Mouse (Mus musculus) ovary, postnatal 10 days (tissue): ENCODE measurements around the gene Rnf157.

Source experiments
- DNase-seq: peaks from one replicate; pipeline ENCODE4 v3.0.0; 2022; ENCODE audit warnings: low spot score

The Rnf157 gene

DNA sequence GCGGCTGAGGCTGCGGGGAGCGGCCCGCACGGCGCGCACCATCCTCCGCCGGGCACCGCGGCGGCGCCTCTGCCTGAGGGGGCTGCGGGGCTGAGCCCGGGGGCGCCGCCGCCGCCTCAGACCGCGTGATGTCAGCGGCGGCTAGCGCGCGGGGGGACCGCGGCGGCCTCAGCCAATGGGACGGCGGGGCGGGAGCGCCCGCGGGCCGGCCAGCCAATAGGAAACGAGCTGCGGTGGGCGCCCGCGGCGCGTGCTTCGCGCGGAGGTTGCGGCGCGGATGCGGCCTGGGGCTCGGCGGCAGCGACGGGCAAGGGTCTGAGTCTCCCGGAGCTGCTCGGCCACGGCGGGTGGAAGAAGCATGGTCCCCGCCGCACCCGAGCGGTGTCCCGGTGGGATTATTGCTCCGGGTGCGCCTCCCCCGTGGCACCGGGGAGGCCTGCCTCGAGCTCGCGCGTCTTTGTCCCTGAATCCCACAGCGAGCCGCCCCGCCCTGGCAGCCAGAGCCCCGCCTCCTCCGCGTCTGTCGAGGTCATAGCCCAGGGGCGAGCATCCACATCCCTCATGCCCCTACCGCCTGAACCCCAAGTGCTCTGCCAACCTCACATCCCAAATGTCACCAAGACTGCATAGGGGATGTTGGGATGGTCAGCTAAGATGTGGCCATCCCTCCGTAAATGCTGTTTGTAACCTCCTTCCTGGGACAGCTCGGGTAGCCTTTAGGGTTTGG lies at the start of gene Rnf157:
TSS of gene Rnf157 (minus strand) at position 129 of the 727 bp plus-strand sequence.
- peak; percentile 63 for DNase-seq

- DNase-seq = no peak
These were observed 47.0 kb upstream of the Rnf157 start for GRCm38 (mm10) chr11:116459786-116460185.

GRCm38 (mm10) chr11:116456234-116456633 lies 43.4 kb upstream of the Rnf157 start:
- no peak for DNase-seq

GRCm38 (mm10) chr11:116453889-116454288 lies 41.1 kb upstream of the Rnf157 start:
- no peak for DNase-seq

DNA sequence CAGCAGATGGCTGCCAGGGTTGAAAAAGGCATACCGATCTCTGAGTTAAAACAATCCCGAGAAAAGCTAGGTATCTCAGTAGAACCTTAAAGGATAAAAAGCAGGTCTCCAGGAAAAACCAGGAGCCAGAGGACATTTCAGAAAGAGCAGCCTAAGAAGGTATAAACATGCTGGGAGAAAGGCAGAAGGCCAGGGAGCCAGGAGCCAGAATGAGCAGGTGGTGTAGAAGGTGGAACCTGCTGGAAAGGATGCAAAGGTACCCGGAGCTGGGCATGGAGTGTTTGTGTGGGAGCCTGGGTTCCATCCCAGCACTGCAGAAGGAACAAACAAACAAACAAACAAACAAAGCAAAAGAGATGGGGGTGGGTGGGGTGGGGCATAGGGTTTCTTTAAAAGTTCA lies 36.5 kb upstream of the Rnf157 start:
- no peak for DNase-seq

DNA sequence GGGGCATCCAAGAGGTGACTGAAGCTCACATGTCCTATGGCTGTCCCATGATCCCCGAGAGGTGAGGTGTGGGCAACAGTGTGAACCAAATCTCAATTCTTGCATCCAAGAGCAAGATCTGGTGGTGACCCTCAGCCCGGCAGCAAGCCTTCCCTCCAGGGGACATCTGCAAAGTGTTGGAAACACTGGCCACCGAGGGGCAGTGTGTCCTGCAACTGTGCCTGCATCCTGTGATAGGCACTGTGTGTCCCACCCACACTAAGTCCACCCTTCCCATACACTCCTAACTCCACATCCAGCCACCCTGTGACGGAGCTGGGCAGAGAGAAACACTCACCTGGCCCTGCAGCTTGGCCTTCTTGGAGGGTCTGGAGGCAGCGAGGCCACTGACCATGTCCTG lies 35.0 kb upstream of the Rnf157 start:
- no peak for DNase-seq

DNA sequence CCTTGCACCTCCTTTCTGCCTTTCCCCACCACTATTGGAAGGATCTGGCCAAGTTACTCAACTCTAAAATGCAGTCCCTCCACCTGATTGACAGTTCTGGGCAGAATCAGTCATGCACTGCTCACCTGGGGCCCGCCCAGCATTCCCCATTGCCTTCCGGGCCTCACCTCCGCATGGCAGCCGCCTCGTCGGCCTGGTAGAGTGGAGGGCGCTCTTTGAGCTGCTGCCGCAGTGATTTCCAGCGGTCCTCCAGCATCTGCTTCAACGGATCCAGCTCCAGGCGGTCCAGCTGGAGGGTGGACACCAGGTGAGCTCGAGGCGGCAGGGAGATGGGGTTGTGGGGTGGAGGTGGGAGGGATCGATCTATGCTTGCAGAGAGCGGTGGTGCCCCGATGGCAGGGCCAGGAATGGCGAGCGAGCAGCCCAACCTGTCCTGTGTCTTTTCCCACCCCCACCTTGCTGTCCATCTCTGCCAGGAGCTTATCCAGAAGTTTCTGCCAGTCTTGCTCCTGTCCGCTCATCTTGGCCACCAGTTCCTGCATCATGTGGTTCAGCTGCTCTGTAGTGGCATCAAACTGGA lies 33.6 kb upstream of the Rnf157 start:
- DNase-seq = no peak

- DNase-seq = peak; percentile 95
These were observed 32.9 kb upstream of the Rnf157 start for GRCm38 (mm10) chr11:116445596-116446307.

GRCm38 (mm10) chr11:116443935-116444334 lies 31.1 kb upstream of the Rnf157 start:
- DNase-seq = no peak

DNA sequence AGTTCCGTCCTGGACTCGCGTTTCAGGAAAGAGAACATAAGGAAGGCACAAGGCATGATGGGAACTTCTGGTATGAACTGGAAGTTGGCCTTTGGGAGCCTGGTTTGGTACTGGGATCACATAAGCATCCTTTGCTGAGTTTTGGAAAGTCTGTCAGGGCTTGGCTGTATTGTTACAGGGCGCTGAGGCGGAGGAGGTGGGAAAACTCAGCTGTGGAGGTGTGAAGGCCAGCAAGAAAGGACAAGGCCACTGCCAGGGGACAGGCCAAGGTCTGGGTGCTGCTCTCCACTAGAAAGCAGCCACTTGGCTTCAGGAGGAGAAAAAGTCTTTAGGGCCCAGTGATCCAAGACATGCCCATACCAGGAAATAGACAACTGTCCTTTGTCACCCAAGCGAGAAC lies 30.5 kb upstream of the Rnf157 start:
- DNase-seq = no peak

DNA sequence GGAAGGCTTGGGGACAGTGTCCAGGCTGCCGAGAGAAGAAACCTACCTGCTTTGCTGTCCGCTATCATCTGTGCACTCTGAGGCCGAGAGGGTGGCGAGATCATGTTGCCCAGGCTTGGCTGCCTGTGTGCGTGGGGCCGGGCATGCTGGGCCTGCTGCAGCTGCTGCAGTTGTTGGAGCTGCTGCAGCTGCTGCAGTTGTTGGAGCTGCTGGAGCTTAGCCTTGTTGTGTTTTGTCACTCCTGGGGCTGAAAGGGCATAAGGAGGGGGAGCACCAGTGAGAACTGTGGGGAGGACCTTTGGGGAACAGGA lies 30.0 kb upstream of the Rnf157 start:
- no peak for DNase-seq

GRCm38 (mm10) chr11:116442129-116442866 lies 29.5 kb upstream of the Rnf157 start:
- no peak for DNase-seq

GRCm38 (mm10) chr11:116440408-116441068 lies 27.7 kb upstream of the Rnf157 start:
- no peak for DNase-seq

DNA sequence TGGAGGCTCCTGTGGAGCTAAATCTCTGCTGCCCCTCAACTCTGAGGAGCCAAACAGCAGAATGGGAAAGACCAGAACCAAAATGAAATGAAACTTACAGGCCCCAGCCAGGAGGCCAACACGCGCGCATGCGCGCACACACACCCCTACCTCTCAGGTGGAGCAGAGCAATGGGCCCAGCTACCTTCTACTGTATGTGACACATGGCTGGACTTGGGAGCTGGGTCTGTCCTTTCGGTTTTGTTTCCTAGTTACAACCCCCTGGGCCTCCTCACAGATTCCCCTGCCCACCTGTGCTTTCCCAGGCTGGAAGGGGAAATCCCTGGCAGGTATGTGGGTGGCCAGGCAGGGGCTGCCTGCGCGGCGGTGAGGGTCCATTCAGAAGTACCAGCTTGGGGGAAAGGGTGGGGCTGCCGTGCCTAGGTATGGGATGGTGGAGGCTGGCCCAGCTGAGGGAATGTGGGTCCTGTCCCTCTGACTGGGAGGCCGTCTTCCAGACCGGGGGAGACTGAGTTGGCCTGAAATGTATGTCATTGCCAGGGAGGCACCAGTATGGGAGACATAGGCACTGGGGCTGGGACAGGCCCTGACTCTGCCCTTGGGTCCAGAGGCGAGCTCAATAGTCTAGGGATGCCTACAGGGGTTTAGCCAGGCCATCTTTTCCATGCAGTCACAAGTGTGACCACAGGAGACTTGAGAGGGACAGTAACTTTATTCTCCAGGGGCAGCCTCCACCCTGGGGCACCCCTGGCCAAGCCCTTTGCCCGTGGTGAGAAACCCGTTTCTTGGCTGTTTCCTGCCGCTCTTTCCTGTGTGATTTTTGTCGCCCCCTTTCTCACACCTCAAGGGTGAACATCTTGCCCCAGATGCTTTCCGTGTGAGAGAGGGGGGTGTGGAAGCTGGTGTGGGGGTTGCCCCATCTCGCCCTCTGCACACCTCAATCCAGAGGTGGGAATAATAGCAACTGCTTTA lies 26.7 kb upstream of the Rnf157 start:
- DNase-seq = no peak

DNA sequence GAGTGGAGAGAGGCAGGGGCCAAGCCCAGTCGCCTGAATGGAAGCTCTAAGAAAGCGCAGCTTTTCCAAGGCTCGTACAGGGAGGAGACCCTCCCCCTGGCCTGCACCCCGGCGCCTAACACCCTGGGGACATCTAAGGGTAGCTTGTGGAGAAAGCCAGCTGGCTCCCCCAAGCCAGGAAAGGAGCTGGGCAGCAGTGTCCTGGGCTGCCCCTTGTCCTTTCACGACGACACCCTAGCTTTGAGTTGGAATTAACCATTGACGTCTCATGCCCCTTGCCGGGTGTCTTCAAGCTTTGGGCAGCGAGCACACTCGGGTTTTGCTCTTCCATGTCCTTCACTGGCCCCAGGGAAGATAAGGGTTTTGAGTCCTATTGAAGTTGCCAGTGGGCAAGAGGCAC lies 24.7 kb upstream of the Rnf157 start:
- no peak for DNase-seq

DNA sequence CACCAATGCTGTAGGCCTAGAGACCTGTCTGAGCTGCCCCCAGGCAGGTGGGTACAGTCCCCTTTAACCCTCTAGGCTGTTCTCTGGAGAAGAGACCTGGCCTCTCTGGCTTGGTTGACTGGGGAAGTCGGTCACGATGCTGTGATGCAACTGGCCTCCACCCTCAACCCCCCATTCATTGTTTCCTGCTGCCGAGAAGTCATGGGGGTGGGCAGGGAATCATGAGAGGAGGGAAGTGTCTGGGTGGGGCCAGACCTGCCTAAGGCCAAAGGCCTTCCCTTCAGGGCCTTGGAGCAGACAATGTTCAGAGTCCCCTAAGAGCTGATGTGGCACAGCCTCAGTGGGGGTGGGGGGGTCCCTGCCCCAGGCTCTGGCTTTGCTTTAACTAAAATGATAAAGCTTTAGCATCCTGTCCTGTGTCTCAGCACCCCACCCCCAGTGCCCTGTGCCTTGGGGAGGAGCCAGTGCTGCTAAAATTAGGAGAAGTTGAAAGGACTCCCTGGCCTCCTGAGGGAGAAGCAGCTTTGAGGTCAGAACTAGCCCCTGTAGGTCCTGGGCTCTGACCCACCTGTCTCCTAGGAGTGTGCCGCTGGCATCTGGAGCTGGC lies 24.0 kb upstream of the Rnf157 start:
- no peak for DNase-seq

- no peak for DNase-seq
These were observed 23.3 kb upstream of the Rnf157 start for GRCm38 (mm10) chr11:116435992-116436724.

GRCm38 (mm10) chr11:116434967-116435752 lies 22.3 kb upstream of the Rnf157 start:
- DNase-seq = no peak
